Mouse (Mus musculus): ENCODE results near the gene Ercc8. TPM values are rescaled to one million over a fixed set of nuclear protein-coding genes. Genes with fewer than 3 reads are reported as not detected.

Gene Ercc8
- polyA plus RNA-seq (2014; fragmentation: Illumina TruSeq; extraction: RNeasy Lipid Tissue Mini Kit (QIAGEN cat#74804); ENCODE audit: low read depth, low replicate concordance): 6.1 TPM

DNA sequence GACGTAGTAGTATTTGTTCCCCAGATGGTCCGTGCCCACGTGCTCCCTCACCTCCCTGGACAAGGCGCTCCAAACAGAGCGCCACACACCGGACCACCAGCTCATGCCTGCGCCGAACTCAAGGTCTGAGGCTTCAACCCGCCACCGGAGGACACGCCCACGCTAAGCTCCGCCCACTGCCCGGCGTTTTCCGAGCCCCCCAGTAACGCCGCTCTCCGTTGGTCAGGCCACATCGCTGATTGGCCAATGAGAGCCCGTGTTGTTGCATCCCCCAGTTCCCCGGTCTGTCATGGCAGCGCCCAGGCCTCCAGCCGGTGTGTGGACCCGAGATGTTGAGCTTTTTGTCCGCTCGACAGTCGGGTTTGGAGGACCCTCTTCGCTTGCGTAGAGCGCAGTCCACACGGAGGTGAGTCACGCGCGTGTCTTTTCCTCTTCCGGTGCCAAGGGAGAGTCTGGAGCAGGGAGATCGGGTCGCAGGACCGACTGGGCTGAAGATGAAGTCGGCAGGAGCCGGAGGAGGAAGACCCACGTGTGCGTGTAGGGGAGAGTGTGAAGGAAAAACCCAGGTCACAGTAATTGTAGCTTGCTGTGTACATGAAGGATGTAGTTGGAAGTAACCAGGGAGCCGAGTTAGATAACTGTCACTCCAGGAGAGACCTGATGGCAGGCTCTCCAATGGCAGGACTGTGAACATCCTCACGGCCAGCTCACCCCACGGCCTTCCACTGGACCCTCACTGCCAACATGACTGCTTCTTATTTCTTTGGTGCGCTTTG, at the start of gene Ercc8, which contains the start of gene Ndufaf2:
Ercc8 (plus strand) TSS at position 267 of the 776 bp plus-strand sequence.
Ndufaf2 (minus strand) TSS at position 159 of the 776 bp plus-strand sequence.

GRCm38 (mm10) chr13:108214081-108214484, 55.6 kb downstream of the Ercc8 start, which contains the start of gene Elovl7:
Gene Elovl7, plus strand, starts transcription at chr13:108214404.

Other genes starting within 250 kb of the Ercc8 start
- 182 TPM for gene Smim15, start 114.3 kb upstream of the Ercc8 start, polyA plus RNA-seq (2014; fragmentation: Illumina TruSeq; extraction: RNeasy Lipid Tissue Mini Kit (QIAGEN cat#74804); ENCODE audit: low read depth, low replicate concordance)
- 86.3 TPM for gene Ndufaf2, start 108 bp upstream of the Ercc8 start, polyA plus RNA-seq (2014; fragmentation: Illumina TruSeq; extraction: RNeasy Lipid Tissue Mini Kit (QIAGEN cat#74804); ENCODE audit: low read depth, low replicate concordance)
- gene Elovl7, start 55.7 kb downstream of the Ercc8 start, polyA plus RNA-seq (2014; fragmentation: Illumina TruSeq; extraction: RNeasy Lipid Tissue Mini Kit (QIAGEN cat#74804); ENCODE audit: low read depth, low replicate concordance): 181 TPM
- gene Depdc1b, start 157.6 kb downstream of the Ercc8 start, polyA plus RNA-seq (2014; fragmentation: Illumina TruSeq; extraction: RNeasy Lipid Tissue Mini Kit (QIAGEN cat#74804); ENCODE audit: low read depth, low replicate concordance): 11.5 TPM

All from kidney, adult 10 weeks (tissue).